Mouse (Mus musculus) hematopoietic stem cell, adult 5-6 weeks (primary cell): ENCODE measurements around the gene Ranbp1. TPM values are rescaled to one million over a fixed set of nuclear protein-coding genes. Genes with fewer than 3 reads are reported as not detected.
"Not testable (repeated sequence)": the region's sequence is repeated elsewhere in the genome, so short reads cannot be mapped to it uniquely, and the experiment has no call there.

Experiments used
- ATAC-seq, 2 experiments: fragments of 125-278 bp in 1 of 2; replicated peaks in 1 of 2; 2 replicates each; pipeline ENCODE4 v1.8.0; 2016 to 2017; ENCODE audit warnings: inconsistent platforms in 2 of 2, mild to moderate bottlenecking in 2 of 2, moderate number of reproducible peaks in 2 of 2, low read depth in 1 of 2, moderate TSS enrichment in 1 of 2; ENCODE audit not compliant: low FRiP score in 2 of 2, poor library complexity in 2 of 2, severe bottlenecking in 2 of 2, insufficient read depth in 1 of 2, low TSS enrichment in 1 of 2
- total RNA-seq: library from RNA; stranded (forward); fragments of 172-1452, 232-1000 nt; gene quantifications from 2 replicates; pipeline ENCODE4 v1.2.3, GENCODE M21; 2017

The Ranbp1 gene
- 330 and 415 TPM in 2 replicates for total RNA-seq

DNA sequence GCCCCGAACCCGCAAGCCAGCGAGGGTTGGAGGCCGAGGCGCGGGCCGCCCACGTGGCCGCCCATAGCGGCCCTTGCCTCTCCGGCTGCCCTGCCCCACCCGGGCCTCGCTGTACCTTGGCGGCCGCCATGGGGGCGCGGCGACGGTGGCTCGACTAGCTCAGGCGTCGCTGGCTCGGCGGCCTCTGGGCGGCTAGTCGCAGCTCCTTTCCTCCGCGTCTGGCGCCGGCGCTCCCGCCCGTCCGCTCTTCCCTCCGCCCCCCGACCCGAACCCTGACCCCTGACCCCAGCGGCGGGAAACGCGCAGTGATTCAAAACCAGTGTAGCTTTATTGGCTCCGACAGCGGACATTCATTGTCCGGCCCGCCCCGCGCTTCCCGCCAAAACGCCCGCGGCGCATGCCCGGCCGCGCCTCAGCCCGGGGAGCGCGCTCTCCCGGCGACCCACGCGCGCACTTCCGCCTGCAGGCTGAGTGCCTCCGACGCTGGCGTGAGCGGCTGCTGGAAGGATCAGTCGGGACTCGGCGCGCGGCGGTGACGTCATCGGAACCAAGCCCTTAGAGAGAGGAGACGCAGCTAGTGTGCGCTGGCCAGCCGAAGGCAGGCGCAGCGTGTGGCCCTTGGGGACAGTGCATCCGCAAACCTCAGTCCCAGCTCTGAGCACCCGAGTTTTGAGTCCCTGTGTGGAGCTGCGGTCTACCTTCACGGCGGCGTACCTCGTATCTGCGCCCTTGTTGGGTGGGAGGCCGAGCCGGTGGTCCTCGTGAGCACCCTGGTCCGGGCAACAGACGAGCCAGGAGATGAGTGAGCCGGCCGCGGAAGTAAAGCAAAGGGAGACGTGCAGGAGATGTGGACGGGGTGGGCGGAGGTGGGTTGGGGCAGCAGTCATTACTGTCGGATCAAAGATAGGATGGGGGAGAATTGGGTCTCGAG is at the start of gene Ranbp1, which contains the start of gene Trmt2a:
Ranbp1 (minus strand) TSS at position 300 of the 931 bp plus-strand sequence.
Trmt2a (plus strand) TSS at position 247 of the 931 bp plus-strand sequence.
- peak; percentile 84 to 87 for ATAC-seq

DNA sequence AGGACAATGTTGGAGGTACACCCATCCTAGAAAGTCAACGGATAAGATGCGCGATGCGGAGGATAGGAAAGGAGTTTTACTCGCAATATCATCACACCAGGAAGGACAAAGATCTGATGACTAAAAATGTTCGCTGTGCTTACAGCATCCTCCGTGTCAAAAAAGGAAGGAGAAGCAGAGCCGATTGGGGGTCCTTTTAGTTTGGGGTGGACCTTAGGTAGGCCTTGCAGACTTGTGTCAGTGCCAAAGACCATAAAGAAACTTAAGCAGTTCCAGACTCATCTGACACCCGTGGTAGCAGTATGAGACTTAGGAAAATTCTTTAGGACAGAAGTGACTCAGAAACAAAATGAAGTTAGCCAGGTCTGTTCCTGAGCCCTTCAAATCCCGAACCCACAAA is 41.1 kb upstream of the Ranbp1 start:
- not testable (repeated sequence) for ATAC-seq

- peak; percentile 95 for ATAC-seq
Measured at GRCm38 (mm10) chr16:18289067-18289588, 40.6 kb upstream of the Ranbp1 start, which contains the start of gene Dgcr8. Dgcr8 (minus strand) TSS chr16:18289246.

GRCm38 (mm10) chr16:18288581-18289061 is 40.1 kb upstream of the Ranbp1 start:
- ATAC-seq = peak; percentile 33 to 54; a peak in 3 of 4 replicates

GRCm38 (mm10) chr16:18288166-18288565 is 39.6 kb upstream of the Ranbp1 start:
- no peak for ATAC-seq

GRCm38 (mm10) chr16:18275166-18275565 is 26.6 kb upstream of the Ranbp1 start:
- ATAC-seq = no peak

DNA sequence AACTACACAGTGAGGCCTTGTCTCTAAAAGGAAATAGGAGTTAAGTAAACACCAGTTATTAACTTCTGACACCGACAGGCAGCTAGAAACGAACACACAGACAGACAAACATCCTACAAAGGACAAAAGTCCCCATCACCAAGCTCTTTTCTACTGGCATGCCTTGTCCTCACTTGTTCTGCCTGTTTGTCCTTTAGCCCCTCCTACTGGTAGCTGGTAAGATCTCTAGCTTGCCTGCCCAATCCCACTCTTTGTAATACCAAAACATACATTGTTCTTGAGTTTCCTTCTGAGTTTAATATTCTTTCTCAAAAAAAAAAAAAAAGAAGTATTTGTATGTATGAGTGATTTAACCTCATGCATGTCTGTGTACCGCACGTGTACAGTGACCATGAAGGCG is 19.6 kb upstream of the Ranbp1 start:
- ATAC-seq = peak; percentile 27 to 39; a peak in 1 of 4 replicates

DNA sequence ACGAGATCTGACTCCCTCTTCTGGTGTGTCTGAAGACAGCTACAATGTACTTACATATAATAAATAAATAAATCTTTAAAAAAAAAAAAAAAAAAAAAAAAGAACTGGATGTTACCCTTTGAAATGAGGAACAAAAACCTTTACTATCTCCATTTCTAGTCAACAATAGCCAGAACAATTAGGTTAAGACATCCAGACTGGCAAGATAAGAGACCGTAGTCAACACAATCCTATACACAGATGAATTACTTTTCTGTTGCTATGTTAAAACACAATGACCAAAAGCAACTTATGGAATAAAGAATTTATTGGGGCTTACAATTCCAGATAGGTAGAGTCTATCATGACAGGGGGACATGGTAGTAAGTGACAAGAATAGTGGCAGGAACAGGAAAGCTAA is 16.5 kb upstream of the Ranbp1 start:
- no peak for ATAC-seq

DNA sequence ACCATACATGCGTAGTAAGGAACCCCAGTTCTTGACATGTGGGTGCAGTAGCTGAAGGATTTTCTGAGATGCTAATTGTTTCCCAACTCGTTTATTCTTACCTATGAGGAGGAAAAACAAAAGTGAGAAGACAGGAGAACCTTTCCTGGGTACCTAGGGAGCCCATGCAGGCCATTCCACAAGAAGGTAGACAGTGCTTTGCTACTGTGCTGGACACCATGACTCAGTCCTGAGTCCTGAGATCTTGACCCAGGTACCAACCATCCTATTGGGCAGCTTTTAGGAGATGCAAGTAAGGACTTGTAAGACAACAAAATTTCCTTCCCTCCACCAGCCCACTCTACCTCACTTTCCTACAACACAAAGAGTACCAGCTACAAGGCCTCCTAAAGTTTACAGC is 9.7 kb upstream of the Ranbp1 start, which contains the start of gene Gm49776:
Gm49776 (minus strand) TSS at position 101 of the 400 bp plus-strand sequence.
- ATAC-seq = no peak

DNA sequence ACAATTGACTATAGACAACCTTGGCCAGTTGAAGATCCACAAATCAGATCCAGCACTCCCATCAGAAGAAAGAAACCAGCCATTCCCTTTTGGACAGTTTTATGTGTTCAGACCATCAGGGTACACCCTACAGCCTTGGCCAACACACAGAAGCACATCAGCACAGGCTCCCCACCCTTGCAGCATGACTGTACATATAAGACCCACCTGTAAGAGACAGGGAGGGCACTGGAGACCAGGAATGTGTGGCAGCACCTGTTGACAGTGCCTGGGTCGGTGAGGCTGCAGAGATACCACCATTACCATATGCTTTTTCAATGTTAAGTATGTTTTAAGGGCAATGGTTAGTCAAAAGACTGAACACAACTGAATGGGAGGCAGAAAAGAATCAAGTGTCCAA is 5.3 kb upstream of the Ranbp1 start:
- no peak for ATAC-seq

- no peak for ATAC-seq
Measured at GRCm38 (mm10) chr16:18252736-18253135, 4.2 kb upstream of the Ranbp1 start.

DNA sequence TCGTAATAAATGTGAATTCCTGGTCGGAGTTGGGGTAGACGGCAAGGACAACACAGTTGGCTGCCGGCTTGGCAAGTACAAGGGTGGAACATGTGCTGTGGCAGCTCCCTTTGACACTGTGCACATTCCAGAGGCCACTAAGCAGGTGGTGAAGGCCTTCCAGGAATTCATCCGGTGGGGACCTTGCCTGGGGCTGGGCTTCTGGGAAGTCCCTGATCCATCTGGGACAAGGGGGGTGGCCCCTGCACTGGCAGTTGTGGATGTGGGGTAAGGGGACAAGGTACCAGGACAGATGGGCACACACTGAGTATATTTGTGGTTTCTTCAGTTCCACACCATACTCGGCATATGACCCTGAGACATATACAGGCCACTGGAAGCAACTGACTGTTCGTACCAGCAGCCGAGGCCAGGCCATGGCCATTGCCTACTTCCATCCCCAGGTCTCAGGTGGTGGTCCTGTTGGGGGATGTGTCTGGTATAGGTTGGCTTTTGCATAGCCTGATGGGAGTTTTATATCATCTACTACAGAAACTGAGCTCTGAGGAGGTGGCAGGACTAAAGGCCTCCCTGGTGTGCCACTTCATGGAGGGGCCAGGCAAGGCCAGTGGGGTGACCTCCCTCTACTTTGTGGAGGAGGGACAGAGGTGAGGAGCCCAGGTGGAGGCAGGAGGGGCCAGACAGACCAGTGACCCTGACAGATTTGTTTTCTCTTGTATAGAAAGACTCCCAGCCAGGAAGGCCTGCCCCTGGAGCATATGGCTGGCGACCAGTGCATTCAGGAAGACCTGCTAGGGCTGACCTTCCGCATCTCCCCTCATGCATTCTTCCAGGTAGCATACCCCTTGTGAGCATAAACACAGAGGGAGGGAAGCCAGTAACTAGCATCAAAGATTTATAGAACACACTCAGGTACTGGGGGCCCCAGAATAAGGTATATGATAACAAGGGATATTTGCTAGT is 2.6 kb upstream of the Ranbp1 start:
- no peak for ATAC-seq

- ATAC-seq = no peak
Measured at GRCm38 (mm10) chr16:18250231-18250630, 1.7 kb upstream of the Ranbp1 start.

DNA sequence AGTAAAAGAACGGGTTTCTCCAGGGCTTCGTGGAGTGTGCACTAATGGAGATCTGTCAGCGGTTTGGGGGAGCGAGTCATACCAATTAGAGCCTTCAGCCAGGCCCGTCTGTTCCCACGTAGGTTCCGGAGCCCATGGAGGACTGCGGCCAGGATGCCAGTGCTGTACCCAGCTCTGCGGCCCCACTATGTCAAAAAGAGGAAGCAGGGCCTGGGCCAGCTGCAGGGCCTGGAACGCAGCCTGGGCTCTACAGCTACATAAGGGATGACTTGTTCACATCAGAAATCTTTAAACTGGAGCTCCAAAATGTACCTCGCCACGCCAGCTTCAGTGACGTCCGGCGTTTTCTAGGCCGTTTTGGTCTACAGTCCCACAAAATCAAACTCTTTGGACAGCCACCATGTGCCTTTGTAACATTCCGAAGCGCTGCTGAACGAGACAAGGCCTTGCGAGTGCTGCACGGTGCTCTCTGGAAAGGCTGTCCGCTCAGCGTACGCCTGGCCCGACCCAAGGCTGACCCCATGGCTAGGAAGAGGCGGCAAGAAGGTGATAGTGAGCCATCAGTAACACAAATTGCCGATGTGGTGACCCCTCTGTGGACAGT is 934 bp upstream of the Ranbp1 start:
- ATAC-seq = peak; percentile 75 to 76

GRCm38 (mm10) chr16:18247521-18248399 is 772 bp downstream of the Ranbp1 start:
- ATAC-seq = no peak

DNA sequence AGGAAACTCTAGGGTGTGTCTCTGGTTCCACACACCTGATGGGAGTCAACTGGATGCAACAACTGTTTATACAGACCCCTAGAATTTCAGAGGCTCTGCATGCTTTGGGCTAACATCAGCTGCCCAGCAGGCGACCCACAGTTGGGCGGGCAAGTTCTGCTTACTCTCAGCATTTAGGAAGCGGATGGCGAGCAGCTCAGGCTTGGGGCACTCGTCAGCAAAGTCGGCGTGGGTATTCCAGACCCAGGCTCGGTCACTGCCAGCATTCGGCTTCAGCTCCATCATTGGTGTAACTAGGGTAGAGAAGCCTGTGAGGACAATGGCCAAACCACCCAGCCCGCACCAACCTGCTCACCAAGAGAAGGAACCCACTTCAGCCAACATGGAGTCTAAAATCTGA is 7.0 kb downstream of the Ranbp1 start:
- ATAC-seq = no peak
